Mouse (Mus musculus) heart, postnatal 0 days (tissue): ENCODE data around the gene Slc2a4. TPM values are rescaled to one million over a fixed set of nuclear protein-coding genes. Genes with fewer than 3 reads are reported as not detected.
"Not testable (repeated sequence)": the region's sequence is repeated elsewhere in the genome, so short reads cannot be mapped to it uniquely, and the experiment has no call there.

ENCODE experiments used
- ATAC-seq: fragments of 200-750 bp; cut with Nextera tagmentation; 2 replicates; pipeline ENCODE4 v1.8.0; 2017; ENCODE audit warnings: low read depth, moderate number of reproducible peaks, moderate library complexity; ENCODE audit not compliant: insufficient read depth
- DNase-seq: peaks from one replicate; pipeline ENCODE4 v3.0.0-alpha.2; 2016; ENCODE audit warnings: low spot score
- H3K27ac ChIP-seq: fragments of 300-500 bp; sonication (generic); 2 replicates; pipeline ENCODE4 v1.5.1; 2014; ENCODE audit warnings: low read depth, mild to moderate bottlenecking
- H3K27me3 ChIP-seq: fragments of 300-500 bp; sonication (generic); 2 replicates; pipeline ENCODE4 v1.6.1; 2014; ENCODE audit warnings: low read length, mixed read lengths; ENCODE audit not compliant: control insufficient read depth, insufficient read depth
- H3K36me3 ChIP-seq: fragments of 300-500 bp; sonication (generic); replicated peaks from 2 replicates; pipeline ENCODE4 v1.6.1; 2014; ENCODE audit warnings: low read length, mixed read lengths; ENCODE audit not compliant: control insufficient read depth, insufficient read depth
- H3K4me1 ChIP-seq: fragments of 300-500 bp; sonication (generic); 2 replicates; pipeline ENCODE4 v1.6.1; 2014; ENCODE audit warnings: antibody characterized with exemption; ENCODE audit not compliant: control insufficient read depth, insufficient read depth
- H3K4me2 ChIP-seq: fragments of 300-500 bp; sonication (generic); 2 replicates; pipeline ENCODE4 v1.6.1; 2014; ENCODE audit warnings: low read depth, mild to moderate bottlenecking, low read length, moderate library complexity
- H3K4me3 ChIP-seq: fragments of 300-500 bp; sonication (generic); 2 replicates; pipeline ENCODE4 v1.5.1; 2014; ENCODE audit warnings: low read depth, low read length
- H3K9ac ChIP-seq: fragments of 300-500 bp; sonication (generic); replicated peaks from 2 replicates; pipeline ENCODE4 v1.6.1; 2014; ENCODE audit warnings: low read depth, low read length, mixed read lengths
- H3K9me3 ChIP-seq: fragments of 300-500 bp; sonication (generic); replicated peaks from 2 replicates; pipeline ENCODE4 v1.6.1; 2016; ENCODE audit warnings: low read length; ENCODE audit not compliant: control insufficient read depth
- CTCF ChIP-seq: IDR thresholded peaks from 2 replicates; pipeline ENCODE4 v1.5.1; 2016; ENCODE audit warnings: antibody characterized with exemption, control low read depth, low read depth
- EP300 ChIP-seq: IDR thresholded peaks from 2 replicates; pipeline ENCODE4 v1.6.1; 2016; ENCODE audit warnings: antibody characterized with exemption, low read depth
- WGBS: fragments of 180-500 bp; shearing (Covaris S2); extraction: QIAGEN DNeasy Blood & Tissue Kit; methylation state at CpG from one replicate; pipeline ENCODE4 v1.1.7; 2014; 5-methylcytosine and 5-hydroxymethylcytosine counted together
- polyA plus RNA-seq: library from polyadenylated mRNA; unstranded; fragments of >200 nt; fragmentation: Nextera tagmentation; extraction: Ambion mirVana; gene quantifications from 2 replicates; pipeline ENCODE4 v1.2.1, GENCODE M21; 2015
- total RNA-seq: library from RNA; depleted of rRNA; stranded (reverse); fragments of >200 nt; gene quantifications from 2 replicates; pipeline ENCODE4 v1.2.3, GENCODE M21; 2014; ENCODE audit warnings: low replicate concordance

Gene Slc2a4
- total and polyA plus RNA-seq, 2 experiments from 2014 or later, result 89.2 to 267 TPM

GRCm38 (mm10) chr11:69965271-69966005, 17.4 kb upstream of the Slc2a4 start:
- ATAC-seq (no peak), DNase-seq (no peak)
- H3K27me3 ChIP-seq, result peaks cover 52% of the 10 kb centered on the region
- no peak overlapping the region for H3K27ac ChIP-seq
- H3K9me3 ChIP-seq, result no peaks in the 10 kb centered on the region
- H3K4me1 ChIP-seq, result 0 out of 2 replicates have a peak, but pooled peaks cover 10% of the 10 kb centered on the region
- TF ChIP-seq CTCF, result no peak
- no peak for TF ChIP-seq EP300
- H3K9ac ChIP-seq, result no peak overlapping the region
- H3K4me3 ChIP-seq, result peak overlapping the region; percentile 44
- peak overlapping the region; percentile 65; the same call in 1 of the 2 replicates for H3K4me2 ChIP-seq
- peaks cover 25% of the 10 kb centered on the region for H3K36me3 ChIP-seq
- 5% methylated on average over 48 of the region's 49 CpGs for WGBS

- no peak for DNase-seq
- Histone ChIP-seq H3K27me3 (peaks cover 52% of the 10 kb centered on the region), H3K27ac (no peak within 1 kb of the TSS), H3K4me3 (peak within 1 kb of the TSS; percentile 10), H3K4me1 (0 out of 2 replicates have a peak, but pooled peaks cover 10% of the 10 kb centered on the region), H3K36me3 (peaks cover 19% of the 10 kb centered on the region), H3K9me3 (no peaks in the 10 kb centered on the region), H3K9ac (no peak within 1 kb of the TSS), H3K4me2 (no peak within 1 kb of the TSS)
- ATAC-seq, result no peak
- TF ChIP-seq CTCF (no peak), EP300 (no peak)
- WGBS, result 13% methylated on average over 23 of the region's 24 CpGs
Measured at GRCm38 (mm10) chr11:69964650-69965270, 16.8 kb upstream of the Slc2a4 start, which contains the start of gene Cldn7. TSS of gene Cldn7 (plus strand) at chr11:69964779.

GRCm38 (mm10) chr11:69961841-69962240, 13.9 kb upstream of the Slc2a4 start:
- Histone ChIP-seq H3K36me3 (no peaks in the 10 kb centered on the region), H3K27ac (no peak overlapping the region), H3K4me3 (no peak overlapping the region), H3K4me2 (no peak overlapping the region), H3K27me3 (peaks cover 49% of the 10 kb centered on the region), H3K4me1 (0 out of 2 replicates have a peak, but pooled peaks cover 8% of the 10 kb centered on the region), H3K9ac (no peak overlapping the region), H3K9me3 (no peaks in the 10 kb centered on the region)
- DNase-seq (no peak), ATAC-seq (no peak)
- 27% methylated on average over 5 of the region's 5 CpGs for WGBS
- TF ChIP-seq CTCF (no peak), EP300 (no peak)

GRCm38 (mm10) chr11:69960616-69961015, 12.6 kb upstream of the Slc2a4 start:
- Histone ChIP-seq H3K27ac (no peak overlapping the region), H3K27me3 (peaks cover 37% of the 10 kb centered on the region), H3K4me3 (no peak overlapping the region), H3K36me3 (no peaks in the 10 kb centered on the region), H3K9ac (no peak overlapping the region), H3K4me1 (no peaks in the 10 kb centered on the region), H3K9me3 (no peaks in the 10 kb centered on the region), H3K4me2 (no peak overlapping the region)
- 25% methylated on average over 5 of the region's 5 CpGs for WGBS
- TF ChIP-seq CTCF (peak; percentile 25; the same call in 1 of the 2 replicates), EP300 (no peak)
- ATAC-seq (no peak), DNase-seq (no peak)

- Histone ChIP-seq H3K27me3 (no peaks in the 10 kb centered on the region), H3K4me1 (no peaks in the 10 kb centered on the region), H3K9ac (no peak overlapping the region), H3K9me3 (no peaks in the 10 kb centered on the region), H3K4me3 (no peak overlapping the region), H3K27ac (no peak overlapping the region), H3K4me2 (no peak overlapping the region), H3K36me3 (no peaks in the 10 kb centered on the region)
- no peak for TF ChIP-seq CTCF
- no peak for TF ChIP-seq EP300
- no peak for ATAC-seq
- no peak for DNase-seq
- WGBS, result 85% methylated on average over 1 of the region's 1 CpGs
Measured at GRCm38 (mm10) chr11:69956218-69956617, 8.2 kb upstream of the Slc2a4 start.

- WGBS, result 51% methylated on average over 3 of the region's 4 CpGs
- not testable (repeated sequence) for DNase-seq, H3K4me2 ChIP-seq, H3K4me3 ChIP-seq, H3K36me3 ChIP-seq, H3K9ac ChIP-seq, H3K4me1 ChIP-seq, H3K27me3 ChIP-seq, H3K9me3 ChIP-seq, ATAC-seq, H3K27ac ChIP-seq
Measured at GRCm38 (mm10) chr11:69955618-69956017, 7.6 kb upstream of the Slc2a4 start.
